Mouse (Mus musculus) mature B cell (primary cell): Measurements from ENCODE around the gene Prlr.

Source experiments
- in situ Hi-C: fragments of 300-500 bp; cut with MboI; formaldehyde crosslinking; loops from 2 replicates; pipeline ENCODE4 v1.14.3; 2019

The Prlr gene

DNA sequence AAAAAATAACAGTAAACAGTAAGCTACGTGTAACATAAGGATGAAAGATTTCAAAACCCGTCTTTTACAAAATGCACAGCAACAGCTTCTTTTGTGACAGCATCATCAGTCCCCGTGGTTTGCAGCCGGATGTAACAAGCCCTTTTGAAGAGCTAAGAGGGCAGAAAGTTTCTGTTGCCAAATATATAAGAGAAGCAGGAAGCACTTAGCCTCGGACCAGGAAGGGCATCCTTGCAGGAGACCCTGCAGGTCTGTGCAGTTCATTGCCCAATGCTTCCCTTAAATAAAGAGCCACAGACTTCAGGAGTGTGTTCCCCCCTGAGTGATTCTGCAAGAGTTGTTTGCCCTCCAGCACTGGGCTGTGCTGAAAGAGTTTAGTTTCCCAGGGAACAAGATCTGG lies 58.9 kb downstream of the Prlr start:
- in situ Hi-C loops, result no loop called here

DNA sequence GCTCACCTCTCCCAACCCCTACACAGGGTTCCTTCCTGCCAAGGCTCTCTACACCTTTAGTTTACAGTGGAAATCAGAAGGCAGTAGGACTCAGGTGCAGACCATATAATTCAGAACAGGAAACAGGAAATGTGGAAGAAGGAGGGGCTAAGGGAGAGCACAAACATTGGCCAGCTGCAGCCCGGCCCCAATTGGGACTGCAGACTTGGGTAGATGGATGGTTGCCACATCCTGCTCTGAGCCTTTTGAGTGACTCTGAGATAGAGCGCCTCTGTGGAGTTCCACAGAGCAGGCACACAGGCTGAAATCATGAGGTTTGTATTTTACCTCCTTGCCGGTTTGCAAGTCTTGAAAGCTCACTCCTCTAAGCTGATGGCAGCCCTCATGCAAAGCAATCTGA lies 59.8 kb downstream of the Prlr start:
- in situ Hi-C loops, result no loop called here

DNA sequence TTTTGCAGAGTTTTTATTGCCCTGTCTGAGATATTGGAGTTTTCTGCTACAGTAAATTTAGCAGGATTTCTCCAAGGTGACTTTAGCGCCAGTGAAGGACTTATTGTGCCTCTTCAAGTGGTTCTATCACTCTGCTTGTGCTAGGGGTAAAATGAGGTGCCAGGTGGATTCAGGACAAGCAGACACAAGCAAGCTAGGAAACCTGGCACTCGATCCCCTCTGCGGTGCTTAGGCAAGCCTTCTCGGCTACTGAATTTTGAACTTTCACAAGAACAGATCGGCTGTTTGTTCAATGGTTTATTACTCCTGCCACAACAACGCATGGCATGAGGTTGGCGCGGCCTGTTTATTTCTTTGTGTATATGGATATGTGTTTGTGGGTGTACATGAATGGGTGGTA lies 61.4 kb downstream of the Prlr start:
- in situ Hi-C loops, result no loop called here

DNA sequence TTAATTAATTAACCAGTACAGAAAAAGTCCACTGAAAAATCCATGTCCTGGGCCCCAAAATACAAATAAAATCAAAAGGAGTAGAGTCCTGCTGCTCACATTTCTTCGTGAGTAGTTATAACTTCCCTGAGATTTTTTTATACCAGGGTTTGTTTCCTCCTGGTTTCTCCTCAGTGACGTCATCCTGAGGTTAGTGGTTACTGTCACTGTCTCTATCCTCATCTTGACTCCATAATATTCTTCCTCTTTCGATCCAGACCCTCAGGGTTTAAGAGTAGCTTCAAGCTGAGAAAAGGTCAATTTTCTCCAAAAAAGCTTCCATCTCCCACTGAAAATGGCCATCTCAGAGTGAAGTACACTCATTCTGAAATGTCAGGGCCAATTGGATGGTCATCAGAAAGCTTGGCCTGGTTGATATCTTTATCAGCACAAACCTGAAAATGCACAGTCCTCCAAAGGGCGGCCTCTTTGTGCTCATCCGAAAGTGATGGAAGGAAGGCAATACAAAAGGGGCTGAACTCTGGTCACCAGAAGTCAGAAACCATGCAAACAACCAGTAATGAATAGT lies 63.3 kb downstream of the Prlr start:
- in situ Hi-C loops, result no loop called here

DNA sequence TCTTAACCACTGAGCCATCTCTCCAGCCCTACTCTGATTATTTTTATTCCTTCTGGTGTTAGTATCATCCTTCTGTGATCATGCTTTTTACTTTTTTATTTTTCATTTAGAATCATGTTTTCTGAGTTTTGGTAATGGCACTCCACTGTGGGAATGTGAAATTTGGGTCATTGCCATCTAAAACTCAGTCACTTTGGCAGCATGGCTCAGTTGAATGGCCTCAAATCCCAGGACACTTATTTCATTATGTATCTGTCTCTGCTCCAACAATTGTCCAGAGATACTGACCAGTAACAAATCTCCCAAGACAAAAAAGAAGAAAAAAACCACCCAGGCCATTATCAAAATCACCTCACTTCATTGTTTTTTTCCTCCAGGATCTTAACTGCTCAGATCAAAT lies 65.2 kb downstream of the Prlr start:
- in situ Hi-C loops, result no loop called here

DNA sequence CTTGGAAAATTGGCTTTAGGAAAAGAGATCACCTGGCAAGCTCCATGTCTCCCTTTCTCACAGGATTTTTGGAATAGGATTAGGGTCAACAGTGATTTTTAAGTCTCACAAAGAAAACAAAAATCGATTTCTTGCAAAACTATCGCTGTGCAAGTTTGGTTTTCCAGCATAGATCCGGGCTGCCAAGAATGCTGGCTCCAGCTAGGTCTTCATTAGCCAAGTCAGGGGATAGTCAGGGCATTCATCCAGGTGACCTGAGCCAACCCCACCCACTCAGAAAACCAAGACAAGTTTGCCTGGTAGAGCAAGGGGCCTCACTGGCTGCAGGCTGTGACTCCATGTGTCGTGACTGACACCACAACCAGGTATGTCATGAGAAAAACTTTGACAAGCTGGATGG lies 72.2 kb downstream of the Prlr start:
- in situ Hi-C loops, result no loop called here

DNA sequence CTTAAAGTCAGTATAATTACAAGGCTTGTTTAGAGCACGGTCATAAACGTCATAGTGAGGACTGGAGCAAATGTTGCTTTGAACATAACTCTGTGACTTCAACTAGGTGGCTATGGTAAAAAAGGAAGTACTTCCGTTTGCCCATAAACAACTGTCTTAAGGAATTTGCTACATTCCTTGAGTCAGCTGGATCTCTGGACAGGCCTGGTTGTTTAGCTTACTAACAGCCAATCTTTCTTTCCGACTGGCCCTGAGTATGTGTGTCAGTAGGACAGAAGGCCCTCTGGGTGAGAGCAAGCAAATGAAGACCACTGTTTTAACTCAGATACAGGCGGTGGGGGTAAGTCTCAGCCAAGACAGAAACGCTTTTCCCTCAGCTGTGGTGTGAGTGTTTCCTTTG lies 73.7 kb downstream of the Prlr start:
- in situ Hi-C loops, result no loop called here

DNA sequence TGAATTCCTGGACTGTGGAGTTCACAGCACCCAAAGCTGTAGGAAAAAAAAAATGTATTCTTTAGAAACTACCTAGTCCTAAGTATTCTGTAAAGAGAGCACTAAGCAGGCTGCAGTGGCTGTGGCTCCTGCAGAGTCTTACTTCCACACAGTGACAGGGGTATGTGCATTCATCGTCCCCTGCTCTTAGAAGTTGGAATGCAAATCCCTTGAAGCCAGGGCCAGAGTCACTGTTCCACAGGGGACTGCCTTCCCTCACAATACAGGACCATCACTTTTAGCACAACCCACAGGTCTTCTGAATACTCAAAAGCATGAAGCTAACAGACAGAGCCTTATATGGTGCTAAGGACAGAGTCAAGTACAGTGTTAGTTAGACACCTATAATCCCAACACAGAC lies 75.5 kb downstream of the Prlr start:
- in situ Hi-C loops, result no loop called here

DNA sequence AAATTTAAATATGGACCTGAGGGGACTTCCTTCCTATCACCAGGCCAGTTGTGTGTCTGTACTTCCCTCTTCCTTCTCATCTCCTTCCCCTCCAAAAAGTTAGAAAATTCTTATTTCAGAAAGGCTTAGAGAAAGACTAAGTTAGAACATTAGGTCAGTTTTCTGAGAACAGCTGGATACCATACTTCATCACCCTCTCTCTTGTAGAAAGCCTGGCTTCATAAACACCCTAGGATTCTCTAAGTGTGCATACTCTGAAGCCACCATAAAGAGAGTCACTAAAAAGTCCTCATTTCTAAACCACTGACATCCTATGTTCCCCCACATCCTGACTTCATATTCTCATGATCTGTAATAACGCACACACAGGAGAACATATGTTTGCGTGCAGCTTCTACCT lies 85.2 kb downstream of the Prlr start:
- in situ Hi-C loops, result no loop called here

DNA sequence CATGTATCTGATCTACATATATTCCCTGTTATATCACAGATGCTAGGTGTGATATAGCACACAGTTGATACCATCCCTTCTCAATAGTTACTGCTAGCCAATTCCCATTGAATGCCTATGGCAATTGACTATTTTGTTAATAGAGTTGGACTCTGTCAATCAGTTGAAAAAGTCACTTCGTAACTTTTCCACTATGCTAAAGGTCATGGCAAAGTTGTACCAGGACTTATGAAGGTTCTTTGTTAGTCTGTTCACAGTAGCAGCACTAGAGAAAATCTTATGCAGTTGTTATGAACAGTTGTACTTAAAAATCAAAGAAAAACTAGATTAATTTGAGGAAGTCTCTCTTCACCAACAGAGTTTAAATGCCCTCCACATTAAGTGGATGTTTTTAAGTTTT lies 85.6 kb downstream of the Prlr start:
- in situ Hi-C loops, result no loop called here

DNA sequence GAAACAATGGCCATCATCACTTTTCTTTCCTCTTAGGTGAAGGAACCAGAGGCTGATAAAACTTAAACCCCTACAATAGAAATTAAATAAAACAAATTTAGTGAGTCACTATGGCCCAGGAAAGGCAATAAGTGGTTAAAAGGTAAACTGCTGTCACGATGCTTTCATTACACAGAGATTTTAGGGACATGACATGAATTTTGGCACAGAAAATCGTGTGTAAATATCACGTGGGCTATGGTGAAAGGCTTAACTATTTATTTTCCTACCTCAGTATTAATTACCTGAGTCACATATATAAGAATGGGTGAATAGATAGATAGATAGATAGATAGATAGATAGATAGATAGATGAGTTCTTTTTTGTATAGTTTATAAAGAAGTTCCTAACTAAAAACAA lies 86.4 kb downstream of the Prlr start:
- in situ Hi-C loops, result no loop called here

DNA sequence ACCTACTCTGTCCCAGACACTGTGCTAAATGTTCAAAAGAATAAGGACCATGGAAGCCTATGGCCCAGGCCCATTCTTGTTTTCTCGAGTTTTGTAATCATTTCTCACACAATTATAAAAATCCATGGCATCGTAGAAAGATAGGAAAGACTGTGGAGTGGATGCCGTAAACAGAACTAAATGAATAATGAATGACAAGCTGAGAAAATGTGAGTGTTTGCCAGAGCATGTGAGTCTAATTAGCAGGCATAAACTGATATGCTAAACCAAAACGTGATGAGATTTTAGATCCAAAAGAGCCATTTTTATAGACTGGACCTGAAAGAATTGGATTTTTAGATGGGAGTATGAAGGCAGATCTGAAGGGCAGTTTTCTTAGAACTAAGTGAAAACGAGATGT lies 87.8 kb downstream of the Prlr start:
- in situ Hi-C loops, result no loop called here

DNA sequence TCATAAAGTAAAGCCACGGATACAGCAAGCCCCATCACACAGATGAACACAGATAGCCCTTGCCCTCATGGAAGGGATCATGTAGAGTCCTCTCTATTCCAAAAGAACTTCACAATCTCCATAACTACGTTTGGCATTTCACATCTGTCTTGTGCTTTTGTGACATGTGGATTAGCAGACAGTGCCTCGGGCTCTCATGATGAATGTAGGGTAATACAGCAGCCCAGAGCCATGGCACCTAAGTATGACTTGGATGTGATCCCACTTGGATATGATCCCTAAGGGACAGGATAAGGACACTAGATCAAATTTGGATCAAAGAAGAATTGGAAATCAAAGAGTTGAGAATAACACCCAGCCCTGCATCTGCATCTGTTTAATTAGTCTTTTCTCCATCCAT lies 90.2 kb downstream of the Prlr start:
- in situ Hi-C loops, result no loop called here

DNA sequence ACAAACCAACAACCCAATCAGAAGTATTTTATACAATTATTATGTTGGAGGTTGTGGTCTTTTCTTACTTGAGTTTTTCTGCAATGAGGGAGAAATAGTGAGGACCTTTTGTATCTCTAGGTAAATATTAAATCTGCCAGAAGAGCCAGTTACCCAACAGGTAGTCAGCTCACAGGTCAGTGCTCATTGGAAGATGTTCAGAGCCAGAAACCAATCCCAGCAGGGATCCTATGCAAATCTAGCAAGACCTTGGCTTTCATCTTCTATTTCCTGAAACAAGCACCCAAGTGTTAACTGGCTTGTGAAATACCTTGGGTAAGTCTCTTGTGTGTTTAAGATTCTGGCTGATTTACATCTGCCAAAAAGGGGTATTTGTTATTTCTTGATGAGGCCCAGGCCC lies 99.3 kb downstream of the Prlr start:
- in situ Hi-C loops, result no loop called here

DNA sequence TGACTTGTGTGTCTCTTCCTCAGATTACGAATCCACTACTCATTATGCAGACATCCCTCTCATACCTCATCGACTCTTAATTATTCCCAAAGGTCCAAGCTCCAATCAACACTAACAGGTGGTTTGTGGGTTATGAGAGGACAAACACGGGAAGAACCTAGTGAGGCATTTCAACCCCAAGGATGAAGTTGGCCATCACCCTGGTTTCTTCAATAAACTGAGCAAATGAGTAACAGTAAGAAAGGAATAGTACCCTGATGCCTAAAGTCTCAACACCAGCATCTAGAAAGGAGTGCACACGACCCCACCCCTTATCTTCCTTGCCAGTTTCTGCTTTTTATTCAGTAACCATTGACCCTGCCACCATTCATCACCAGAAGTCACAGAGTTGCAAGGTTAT lies 100.4 kb downstream of the Prlr start:
- in situ Hi-C loops, result no loop called here

DNA sequence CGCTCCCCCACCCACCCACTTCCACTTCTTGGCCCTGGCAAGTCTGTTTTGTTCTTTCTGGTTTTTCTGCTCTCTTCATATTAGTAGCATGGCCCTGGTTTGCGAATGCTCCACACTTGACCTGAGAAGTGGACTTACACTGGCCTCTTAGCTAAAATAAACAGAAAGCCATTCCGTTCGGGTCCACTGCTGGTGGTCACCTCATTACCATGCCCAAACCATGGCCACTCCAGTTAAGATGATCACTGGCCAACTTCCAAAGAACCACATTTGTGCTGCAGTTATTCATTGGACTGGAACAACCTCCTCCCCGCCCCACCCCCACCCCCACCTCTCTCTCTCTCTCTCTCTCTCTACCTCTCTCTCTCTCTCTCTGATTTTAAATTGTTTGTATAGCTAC lies 104.5 kb downstream of the Prlr start:
- in situ Hi-C loops, result no loop called here

DNA sequence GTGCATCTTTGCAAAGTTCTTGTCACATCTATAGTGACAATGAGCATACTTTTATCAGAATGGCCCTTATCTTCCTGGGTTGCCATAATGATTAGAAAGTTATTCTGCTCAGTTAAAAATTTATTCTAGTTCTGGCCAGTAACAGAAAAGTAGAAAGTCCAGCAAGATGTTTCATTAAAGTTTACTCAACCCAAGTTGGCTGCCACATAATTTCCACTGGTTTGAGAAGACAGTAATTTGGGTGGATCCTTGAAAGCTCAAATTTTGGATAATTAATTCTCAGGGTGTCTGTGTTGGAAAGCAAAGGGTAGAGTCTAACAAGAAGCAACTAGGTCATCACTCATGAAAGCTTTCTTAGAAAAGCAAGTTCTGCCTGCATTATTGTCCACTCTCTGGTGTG lies 106.6 kb downstream of the Prlr start:
- in situ Hi-C loops, result no loop called here

DNA sequence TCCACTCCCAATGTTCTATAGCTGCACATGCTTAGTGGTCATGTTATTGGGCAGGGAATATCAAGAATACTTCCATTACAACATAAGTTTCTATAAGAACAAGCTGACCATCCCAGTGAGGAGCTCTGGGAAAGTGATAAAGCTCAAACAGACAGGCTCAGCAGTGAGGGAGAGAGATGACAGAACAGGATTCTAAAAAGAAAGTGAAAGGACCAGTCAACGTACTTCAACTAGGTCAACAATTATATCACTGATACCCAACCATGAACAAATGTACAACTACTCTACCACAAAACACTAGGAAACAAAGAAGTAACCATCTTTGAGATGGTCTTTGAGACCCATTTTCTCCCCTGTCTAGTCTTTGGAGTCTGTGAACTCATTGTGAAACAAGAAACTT lies 119.5 kb downstream of the Prlr start:
- in situ Hi-C loops, result no loop called here

DNA sequence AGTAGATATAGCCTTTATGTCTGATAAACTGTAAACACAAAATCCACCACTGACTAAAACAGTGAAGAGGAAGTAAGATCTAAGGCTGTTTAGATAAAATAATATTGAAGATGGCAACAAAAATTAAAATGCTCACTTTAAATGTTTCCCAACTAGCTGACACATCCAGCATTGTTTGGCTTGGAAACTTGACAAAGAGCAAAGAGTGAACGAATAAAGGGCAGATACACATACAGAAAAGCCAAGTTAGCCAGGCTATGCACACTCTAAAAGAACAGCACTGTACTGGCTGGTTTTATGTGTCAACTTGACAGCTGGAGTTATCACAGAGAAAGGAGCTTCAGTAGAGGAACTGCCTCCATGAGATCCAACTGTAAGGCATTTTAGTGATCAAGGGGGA lies 121.0 kb downstream of the Prlr start:
- in situ Hi-C loops, result no loop called here

DNA sequence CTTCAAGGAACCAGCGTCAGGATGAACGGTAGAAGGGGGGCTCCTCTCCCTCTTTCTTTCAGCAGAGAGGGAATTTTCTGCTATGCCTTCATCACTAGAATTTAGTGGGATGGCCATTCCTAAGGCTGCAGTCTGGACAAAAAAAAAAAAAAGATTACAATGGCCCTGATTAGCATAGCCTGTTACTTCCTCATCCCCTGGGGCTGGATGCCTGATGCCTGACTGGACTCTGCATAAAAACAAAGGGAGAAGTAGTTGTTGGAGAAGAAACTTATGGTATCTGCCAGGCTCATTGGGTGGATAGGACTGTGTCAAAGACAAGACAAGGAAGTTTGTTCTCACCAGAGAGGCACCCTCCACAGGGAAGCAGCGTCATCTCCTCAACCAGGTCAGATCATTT lies 122.4 kb downstream of the Prlr start:
- in situ Hi-C loops, result no loop called here

DNA sequence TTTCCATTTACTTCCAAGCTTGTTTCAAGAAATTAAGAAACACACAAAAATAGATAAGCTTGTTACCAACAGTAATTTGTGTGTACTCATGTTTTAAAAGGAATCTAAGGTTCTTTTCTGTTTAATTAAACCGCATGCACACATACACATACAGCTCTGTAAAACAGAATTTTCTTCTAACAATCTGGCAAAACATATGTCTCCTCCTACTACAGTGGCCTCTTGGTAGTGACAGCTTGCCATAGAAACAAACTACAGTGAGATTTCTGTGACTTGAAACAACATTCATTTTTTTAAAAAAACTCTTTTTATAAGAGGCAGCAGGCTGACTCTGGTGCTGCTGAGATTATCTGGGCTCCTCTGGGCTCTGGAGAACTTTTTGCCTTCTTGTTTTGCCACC lies 129.4 kb downstream of the Prlr start:
- in situ Hi-C loops, result no loop called here

DNA sequence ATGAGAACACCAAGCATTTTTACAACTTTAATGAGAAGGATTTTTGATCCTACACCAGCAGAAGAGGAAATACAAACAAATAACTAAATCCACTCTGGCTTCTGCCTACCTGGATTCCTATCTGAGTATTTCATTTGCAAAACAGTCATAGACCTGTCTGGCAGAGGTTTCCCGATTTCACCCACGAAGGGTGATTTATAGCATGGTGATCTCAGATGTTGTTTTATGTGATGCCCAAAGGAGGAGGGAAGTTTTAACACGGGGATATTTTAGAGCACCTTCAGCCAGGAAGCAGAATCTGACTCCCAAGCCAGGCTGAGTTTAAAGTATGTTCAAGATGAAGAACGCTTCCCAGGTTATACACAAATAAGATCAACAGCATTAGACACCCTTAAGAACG lies 134.8 kb downstream of the Prlr start:
- in situ Hi-C loops, result loop anchor here (10.0 kb wide), 1 partner anchor 857 kb away; no protein-coding TSS in a partner anchor

DNA sequence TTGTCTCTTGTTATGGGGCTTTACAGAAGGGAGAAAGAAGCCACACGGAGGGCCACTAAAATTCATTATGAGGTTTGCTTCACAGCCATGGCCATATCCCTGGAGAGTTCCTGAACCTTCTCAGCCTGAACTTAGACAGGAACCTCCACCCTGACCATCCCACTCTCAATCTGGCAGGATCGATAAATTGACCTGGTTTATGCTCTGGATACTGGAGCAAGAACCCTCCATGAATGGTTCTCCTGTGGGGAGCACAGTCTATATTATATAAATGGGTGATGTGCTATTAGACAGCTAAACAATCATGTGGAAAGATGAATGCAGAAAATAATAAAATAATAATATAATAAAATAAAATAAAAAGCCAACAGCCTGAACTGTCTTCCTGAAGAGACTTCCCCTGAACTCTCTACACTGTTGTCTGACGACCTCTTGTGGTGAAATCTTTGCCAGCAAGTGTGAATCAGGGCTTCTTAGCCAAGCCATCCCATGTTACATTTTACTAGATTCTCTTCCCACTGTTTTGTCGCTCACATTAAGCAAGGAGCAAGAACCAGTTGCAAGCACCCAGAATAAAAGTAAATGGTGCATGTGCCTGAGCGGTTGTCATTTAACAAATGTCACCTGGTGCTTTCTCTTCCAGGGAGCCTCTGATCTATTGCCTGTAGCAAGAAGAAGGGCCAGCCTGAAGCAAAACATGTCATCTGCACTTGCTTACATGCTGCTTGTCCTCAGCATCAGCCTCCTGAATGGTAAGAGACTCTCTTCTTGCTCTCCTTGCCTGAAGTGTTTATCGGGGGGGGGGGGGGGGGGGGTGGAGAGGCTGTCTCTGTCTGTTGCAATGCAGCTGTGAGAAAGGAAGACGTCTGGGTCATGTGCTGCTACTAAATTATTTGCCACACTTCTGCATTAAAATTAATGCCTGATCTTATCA lies 136.8 kb downstream of the Prlr start:
- in situ Hi-C loops, result loop anchor here (10.0 kb wide), 1 partner anchor 859 kb away; no protein-coding TSS in a partner anchor

DNA sequence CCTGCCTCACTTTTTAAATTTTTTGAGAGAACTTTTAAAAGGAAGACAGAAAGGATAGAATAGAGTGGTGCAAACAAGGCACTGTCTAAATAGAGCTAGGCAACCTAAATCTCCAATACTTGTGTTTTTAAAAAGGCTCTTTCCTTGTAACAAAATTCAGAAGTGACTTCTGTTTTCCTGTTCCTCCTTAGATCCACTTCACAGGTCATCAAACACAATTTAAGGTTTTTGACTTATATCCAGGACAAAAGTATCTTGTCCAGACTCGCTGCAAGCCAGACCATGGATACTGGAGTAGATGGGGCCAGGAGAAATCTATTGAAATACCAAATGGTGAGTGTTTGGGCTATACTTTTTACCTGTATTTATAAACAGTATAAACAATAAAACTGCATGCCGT lies 148.0 kb downstream of the Prlr start, which contains the start of gene Gm21973:
Gene Gm21973 (plus strand): TSS at position 301 of the 400 bp plus-strand sequence.
- in situ Hi-C loops, result no loop called here
